Mouse (Mus musculus): ENCODE results near the gene Pmm1. TPM values are rescaled to one million over a fixed set of nuclear protein-coding genes. Genes with fewer than 3 reads are reported as not detected.
"Not testable (repeated sequence)": the region's sequence is repeated elsewhere in the genome, so short reads cannot be mapped to it uniquely, and the experiment has no call there.

The Pmm1 gene
- 88.7 and 121 TPM in 2 replicates for polyA plus RNA-seq (2011; ENCODE audit: insufficient read length, low read depth, missing spikeins)

DNA sequence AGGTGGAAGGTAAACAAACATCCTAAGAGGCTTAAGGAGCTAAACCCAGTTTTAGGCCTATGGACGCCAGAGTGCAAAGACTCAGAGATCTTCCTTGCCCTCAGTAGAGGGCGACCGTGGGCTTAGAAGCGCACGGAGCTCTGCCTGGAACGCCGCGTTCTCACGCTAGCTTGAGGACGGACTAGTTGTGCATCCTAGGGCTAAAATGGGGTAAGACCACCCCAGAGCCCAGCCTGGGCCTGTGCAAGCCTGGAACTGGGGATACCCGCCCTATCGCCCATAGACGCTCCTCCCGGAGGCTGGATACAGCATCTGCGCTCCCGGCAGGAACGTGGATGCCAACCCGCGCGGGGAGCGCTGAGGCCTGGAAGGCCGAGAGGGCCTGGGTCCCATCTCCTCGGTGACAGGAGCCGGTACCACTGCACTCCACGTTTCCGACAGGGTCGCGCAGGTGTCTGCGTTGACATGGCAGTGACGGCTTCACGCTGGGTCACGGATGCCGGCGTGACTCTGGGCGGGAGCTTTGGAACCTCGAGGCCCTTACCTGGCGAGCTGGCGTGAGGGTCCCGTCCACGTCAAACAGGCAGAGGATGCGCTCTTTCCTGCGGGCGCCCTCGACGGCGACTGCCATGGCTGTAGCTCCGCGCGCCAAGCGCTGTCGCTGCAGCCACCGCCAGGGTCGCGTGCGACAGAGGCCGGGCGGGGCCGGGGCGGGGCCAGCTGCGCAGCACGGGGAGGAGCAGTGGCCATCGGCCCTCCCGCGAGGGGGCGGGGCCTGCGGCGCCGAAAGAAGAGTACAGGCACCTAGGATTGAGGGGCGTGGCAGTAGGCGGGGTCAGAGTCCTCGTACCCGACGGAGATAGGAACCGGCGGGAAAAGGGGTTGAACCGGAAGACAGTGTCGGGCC is at the start of gene Pmm1:
Gene Pmm1, minus strand, starts transcription at position 760 of the 907 bp plus-strand sequence.
- peak within 1 kb of the TSS; percentile 61 for H3K27ac ChIP-seq (ENCODE audit: insufficient read depth, low read length)
- TF ChIP-seq CTCF (IDR thresholded peaks at IDR 0.05; ENCODE audit: borderline replicate concordance, insufficient read depth, low read length) (peak; percentile 81; the same call in 1 of the 2 replicates), POLR2A (IDR thresholded peaks at IDR 0.05; ENCODE audit: low read depth, low read length) (peak; percentile 89)
- H3K4me3 ChIP-seq (ENCODE audit: insufficient read depth, low read length), result peak within 1 kb of the TSS; percentile 77
- H3K4me1 ChIP-seq (ENCODE audit: control insufficient read depth, insufficient read depth, low read length), result peaks cover 4% of the 10 kb centered on the region; the same call in 1 of the 2 replicates

DNA sequence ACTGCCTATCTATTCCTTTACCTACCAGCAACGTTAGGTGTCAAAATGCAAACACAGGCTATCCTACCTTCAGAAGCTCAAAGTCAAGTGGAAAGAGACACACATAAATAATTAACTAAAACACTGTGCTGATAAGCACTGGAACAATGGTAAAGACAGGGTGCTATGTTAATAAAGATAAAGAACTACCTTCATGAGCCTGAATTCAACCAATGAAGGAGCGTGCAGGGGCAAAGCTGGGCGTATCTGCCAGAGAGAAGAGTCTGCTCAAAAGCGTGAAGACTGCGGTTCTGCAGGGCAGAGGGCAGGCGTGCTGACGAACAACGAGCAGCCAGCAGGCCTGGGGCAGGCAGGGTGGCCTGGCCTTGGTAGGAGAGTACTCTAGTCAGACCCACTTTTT is 43.5 kb upstream of the Pmm1 start:
- Histone ChIP-seq H3K4me3 (ENCODE audit: insufficient read depth, low read length) (no peak overlapping the region), H3K4me1 (ENCODE audit: control insufficient read depth, insufficient read depth, low read length) (no peaks in the 10 kb centered on the region), H3K27ac (ENCODE audit: insufficient read depth, low read length) (no peak overlapping the region)
- TF ChIP-seq POLR2A (IDR thresholded peaks at IDR 0.05; ENCODE audit: low read depth, low read length) (no peak), CTCF (IDR thresholded peaks at IDR 0.05; ENCODE audit: borderline replicate concordance, insufficient read depth, low read length) (no peak)

DNA sequence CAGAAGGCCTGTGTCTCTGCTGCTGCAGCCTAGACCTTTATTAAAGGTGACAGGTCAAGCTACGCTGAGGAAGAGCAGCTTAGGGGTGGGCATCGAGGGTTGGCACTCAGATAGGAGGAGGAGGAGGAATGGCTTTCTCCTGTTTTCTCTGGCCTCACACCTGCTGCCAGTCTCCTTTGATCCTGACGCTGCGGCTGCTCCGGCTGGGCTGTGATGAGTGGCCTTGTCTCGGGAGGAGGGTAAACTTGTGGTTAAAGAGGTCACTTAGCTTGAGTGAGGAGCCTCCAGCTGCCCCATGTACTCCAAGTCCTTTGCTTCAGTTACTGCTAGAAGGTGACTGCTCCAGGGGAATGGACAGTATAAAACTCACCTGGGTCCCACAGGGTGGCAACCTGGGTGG is 33.3 kb upstream of the Pmm1 start:
- no peak overlapping the region for H3K27ac ChIP-seq (ENCODE audit: insufficient read depth, low read length)
- TF ChIP-seq POLR2A (IDR thresholded peaks at IDR 0.05; ENCODE audit: low read depth, low read length), result no peak
- no peak for TF ChIP-seq CTCF (IDR thresholded peaks at IDR 0.05; ENCODE audit: borderline replicate concordance, insufficient read depth, low read length)
- no peak overlapping the region for H3K4me3 ChIP-seq (ENCODE audit: insufficient read depth, low read length)
- no peaks in the 10 kb centered on the region for H3K4me1 ChIP-seq (ENCODE audit: control insufficient read depth, insufficient read depth, low read length)

- TF ChIP-seq CTCF (IDR thresholded peaks at IDR 0.05; ENCODE audit: borderline replicate concordance, insufficient read depth, low read length), result no peak
- TF ChIP-seq POLR2A (IDR thresholded peaks at IDR 0.05; ENCODE audit: low read depth, low read length), result no peak
- H3K4me3 ChIP-seq (ENCODE audit: insufficient read depth, low read length), result no peak overlapping the region
Measured at GRCm38 (mm10) chr15:81990549-81990948, 29.8 kb upstream of the Pmm1 start.

GRCm38 (mm10) chr15:81989371-81990062 is 28.8 kb upstream of the Pmm1 start:
- no peak overlapping the region for H3K27ac ChIP-seq (ENCODE audit: insufficient read depth, low read length)
- TF ChIP-seq POLR2A (IDR thresholded peaks at IDR 0.05; ENCODE audit: low read depth, low read length) (no peak), CTCF (IDR thresholded peaks at IDR 0.05; ENCODE audit: borderline replicate concordance, insufficient read depth, low read length) (0 out of 2 replicates have a peak, but pooled peaks have one; percentile 37)
- no peaks in the 10 kb centered on the region for H3K4me1 ChIP-seq (ENCODE audit: control insufficient read depth, insufficient read depth, low read length)
- no peak overlapping the region for H3K4me3 ChIP-seq (ENCODE audit: insufficient read depth, low read length)

More at GRCm38 (mm10) chr15:81990549-81990948, 29.8 kb upstream of the Pmm1 start:
- H3K27ac ChIP-seq (ENCODE audit: insufficient read depth, low read length), result no peak overlapping the region
- no peaks in the 10 kb centered on the region for H3K4me1 ChIP-seq (ENCODE audit: control insufficient read depth, insufficient read depth, low read length)

DNA sequence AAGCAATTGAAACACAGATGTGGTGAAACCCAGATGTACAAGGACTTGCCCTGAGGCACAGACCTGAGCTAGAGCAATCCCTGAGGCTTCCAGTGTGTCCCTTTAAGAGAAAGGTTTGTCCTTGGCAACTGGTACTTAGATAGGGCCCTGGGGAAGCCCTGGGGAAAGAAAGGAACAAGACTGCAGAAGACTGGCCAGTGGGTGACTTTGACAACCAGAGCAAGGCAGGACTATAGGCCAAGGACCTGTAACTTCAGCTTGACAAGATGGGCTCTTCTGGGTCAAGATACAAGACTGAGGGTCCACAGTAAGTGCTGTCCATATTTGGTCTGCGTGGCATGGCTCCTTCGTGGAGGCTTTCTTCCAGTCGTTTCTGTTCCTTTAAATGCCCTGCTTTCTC is 26.9 kb upstream of the Pmm1 start, which contains the start of gene Xrcc6:
Gene Xrcc6, plus strand, starts transcription at position 190 of the 400 bp plus-strand sequence.
- Histone ChIP-seq H3K27ac (ENCODE audit: insufficient read depth, low read length) (no peak within 1 kb of the TSS), H3K4me1 (ENCODE audit: control insufficient read depth, insufficient read depth, low read length) (no peaks in the 10 kb centered on the region), H3K4me3 (ENCODE audit: insufficient read depth, low read length) (no peak within 1 kb of the TSS)
- TF ChIP-seq CTCF (IDR thresholded peaks at IDR 0.05; ENCODE audit: borderline replicate concordance, insufficient read depth, low read length) (no peak), POLR2A (IDR thresholded peaks at IDR 0.05; ENCODE audit: low read depth, low read length) (no peak)

DNA sequence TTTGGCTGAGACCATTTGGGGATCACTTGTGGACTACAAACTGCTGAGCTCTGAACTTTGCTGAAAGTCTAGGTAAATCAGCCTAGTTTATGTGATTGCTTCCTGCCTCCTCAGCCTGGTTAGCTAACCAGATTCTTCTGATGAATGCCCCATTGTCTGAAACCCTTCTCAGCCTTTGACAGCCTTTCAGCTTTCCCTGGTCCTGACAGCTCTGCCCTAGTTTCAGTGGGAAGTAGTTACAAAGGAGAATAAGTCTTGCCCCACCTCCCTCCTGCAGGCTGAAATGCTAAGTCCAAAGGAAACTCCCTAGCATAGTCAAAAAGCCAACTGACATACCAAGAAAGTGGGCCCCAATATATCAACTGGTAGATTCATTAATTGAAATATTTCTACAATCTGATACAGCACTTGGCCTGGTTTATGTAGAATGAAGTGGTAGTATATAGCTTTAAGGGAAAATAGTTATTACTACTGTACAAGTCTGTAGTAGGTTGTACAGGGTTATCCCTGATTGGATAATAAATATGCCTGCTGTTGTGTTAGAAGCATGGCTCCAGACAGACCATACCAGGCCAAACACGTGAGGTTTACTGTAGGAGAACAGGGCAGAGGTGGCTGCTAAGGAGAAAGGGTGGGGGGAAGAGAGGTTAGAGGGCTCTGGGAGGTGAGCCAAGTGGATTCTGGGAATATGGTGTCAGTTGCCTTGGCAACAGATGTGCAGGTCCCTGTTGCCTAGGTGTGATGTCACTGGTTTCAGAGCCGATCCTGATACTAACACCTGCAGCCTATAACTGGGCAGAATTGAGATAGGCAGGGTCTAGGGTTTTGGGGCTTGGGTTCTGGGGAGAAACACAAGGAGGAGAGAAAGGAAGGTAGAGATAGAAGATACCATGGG is 24.8 kb upstream of the Pmm1 start:
- no peak overlapping the region for H3K27ac ChIP-seq (ENCODE audit: insufficient read depth, low read length)
- TF ChIP-seq POLR2A (IDR thresholded peaks at IDR 0.05; ENCODE audit: low read depth, low read length) (no peak), CTCF (IDR thresholded peaks at IDR 0.05; ENCODE audit: borderline replicate concordance, insufficient read depth, low read length) (no peak)
- no peaks in the 10 kb centered on the region for H3K4me1 ChIP-seq (ENCODE audit: control insufficient read depth, insufficient read depth, low read length)
- H3K4me3 ChIP-seq (ENCODE audit: insufficient read depth, low read length), result no peak overlapping the region

GRCm38 (mm10) chr15:81982173-81982572 is 21.4 kb upstream of the Pmm1 start:
- no peak overlapping the region for H3K4me3 ChIP-seq (ENCODE audit: insufficient read depth, low read length)
- H3K4me1 ChIP-seq (ENCODE audit: control insufficient read depth, insufficient read depth, low read length), result no peaks in the 10 kb centered on the region
- TF ChIP-seq POLR2A (IDR thresholded peaks at IDR 0.05; ENCODE audit: low read depth, low read length) (no peak), CTCF (IDR thresholded peaks at IDR 0.05; ENCODE audit: borderline replicate concordance, insufficient read depth, low read length) (no peak)
- no peak overlapping the region for H3K27ac ChIP-seq (ENCODE audit: insufficient read depth, low read length)

- TF ChIP-seq POLR2A (IDR thresholded peaks at IDR 0.05; ENCODE audit: low read depth, low read length) (no peak), CTCF (IDR thresholded peaks at IDR 0.05; ENCODE audit: borderline replicate concordance, insufficient read depth, low read length) (no peak)
- Histone ChIP-seq H3K4me3 (ENCODE audit: insufficient read depth, low read length) (no peak within 1 kb of the TSS), H3K27ac (ENCODE audit: insufficient read depth, low read length) (no peak within 1 kb of the TSS), H3K4me1 (ENCODE audit: control insufficient read depth, insufficient read depth, low read length) (no peaks in the 10 kb centered on the region)
Measured at GRCm38 (mm10) chr15:81980321-81980720, 19.6 kb upstream of the Pmm1 start, which contains the start of gene 1700029P11Rik. TSS of gene 1700029P11Rik (plus strand) at chr15:81980540.

GRCm38 (mm10) chr15:81975156-81975555 is 14.4 kb upstream of the Pmm1 start:
- H3K27ac ChIP-seq (ENCODE audit: insufficient read depth, low read length); H3K4me1 ChIP-seq (ENCODE audit: control insufficient read depth, insufficient read depth, low read length); H3K4me3 ChIP-seq (ENCODE audit: insufficient read depth, low read length): not testable (repeated sequence)

GRCm38 (mm10) chr15:81970498-81970897 is 9.8 kb upstream of the Pmm1 start:
- not testable (repeated sequence) for H3K4me1 ChIP-seq (ENCODE audit: control insufficient read depth, insufficient read depth, low read length)

DNA sequence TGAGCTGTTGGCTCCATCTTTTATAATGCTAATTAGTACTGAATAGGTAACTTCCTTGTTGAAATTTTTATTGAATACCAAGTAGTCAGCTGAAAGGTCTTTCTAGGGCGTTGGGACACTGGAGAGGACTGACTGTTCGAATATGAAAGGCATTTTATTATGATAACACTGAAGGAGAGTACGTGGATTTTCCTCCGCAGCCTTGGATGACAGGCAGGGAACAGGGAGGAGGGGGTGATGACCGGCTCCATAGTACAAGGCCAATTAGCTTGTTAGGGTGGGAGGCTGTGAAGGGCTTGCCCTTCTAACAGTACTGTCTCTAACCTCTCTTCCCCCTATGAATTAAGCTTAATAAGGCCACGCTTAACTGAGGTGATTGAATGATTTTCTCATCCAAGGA is 8.9 kb upstream of the Pmm1 start:
- not testable (repeated sequence) for H3K4me1 ChIP-seq (ENCODE audit: control insufficient read depth, insufficient read depth, low read length); H3K27ac ChIP-seq (ENCODE audit: insufficient read depth, low read length); H3K4me3 ChIP-seq (ENCODE audit: insufficient read depth, low read length)

More at GRCm38 (mm10) chr15:81970498-81970897, 9.8 kb upstream of the Pmm1 start:
- H3K4me3 ChIP-seq (ENCODE audit: insufficient read depth, low read length); H3K27ac ChIP-seq (ENCODE audit: insufficient read depth, low read length): not testable (repeated sequence)
